In the genomic region with DNA sequence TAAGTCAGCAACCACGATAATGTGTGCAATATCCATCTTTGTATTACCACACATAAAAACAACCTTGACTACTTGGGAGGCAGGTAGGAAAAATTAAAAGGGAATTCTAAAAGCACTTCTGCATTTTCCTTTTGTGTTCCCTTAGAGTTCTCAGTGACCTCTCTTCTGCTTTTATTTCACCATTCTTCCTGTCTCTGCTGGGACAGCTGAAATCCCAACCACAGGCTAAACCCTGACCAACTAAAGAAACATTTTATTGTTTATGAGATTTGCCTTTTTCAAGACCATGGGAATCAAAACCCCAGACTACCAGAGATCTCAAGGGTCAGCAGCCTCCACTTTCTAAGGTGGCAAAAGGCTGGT, we compare ENCODE assay signal across 29 mouse cellular contexts. TPM values are rescaled to one million over a fixed set of nuclear protein-coding genes. Genes with fewer than 3 reads are reported as not detected.
DNase-seq lines count a peak whose midpoint lies in the region; ATAC-seq and TF ChIP-seq lines count a peak whose summit lies in the region.
"Had no signal": no experiment of that assay in that cellular context is flagged by ENCODE, and none has a peak within 500 bp of the region (broad histone marks: within the 10 kb centered on the region; RNA-seq: fewer than 3 reads in every experiment).

No protein-coding gene starts in this region.

- no peak overlapping the region for H3K4me3 ChIP-seq in kidney, embryonic 14.5 days (ENCODE audit: low read length)
- H3K4me3 ChIP-seq in kidney, postnatal 0 days (replicated peaks; ENCODE audit: low read depth, low read length) = no peak overlapping the region
- H3K4me3 ChIP-seq in midbrain, postnatal 0 days (ENCODE audit: low read depth, low read length) = no peak overlapping the region
- H3K4me3 ChIP-seq: forebrain, embryonic 10.5 days; gastrocnemius, adult 2 months; heart, embryonic 12.5 days; heart, embryonic 15.5 days; hindbrain, embryonic 10.5 days; hindbrain, embryonic 13.5 days had no signal

- H3K36me3 ChIP-seq in kidney, embryonic 14.5 days (ENCODE audit: control insufficient read depth, insufficient read depth, low read length) = no peaks in the 10 kb centered on the region
- H3K36me3 ChIP-seq in kidney, postnatal 0 days (ENCODE audit: insufficient read depth, low read length) = no peaks in the 10 kb centered on the region
- no peaks in the 10 kb centered on the region for H3K36me3 ChIP-seq in midbrain, postnatal 0 days (ENCODE audit: insufficient read depth, low read length)
- H3K36me3 ChIP-seq: forebrain, embryonic 10.5 days; G1E; heart, embryonic 15.5 days; hindbrain, embryonic 10.5 days; hindbrain, embryonic 13.5 days had no signal

- TF ChIP-seq CTCF in kidney, postnatal 0 days (IDR thresholded peaks at IDR 0.05; ENCODE audit: low read depth) = no peak
- no peak for TF ChIP-seq CTCF in midbrain, postnatal 0 days (IDR thresholded peaks at IDR 0.05)

- DNase-seq in kidney, postnatal 25 days = no peak
- DNase-seq in kidney, postnatal 0 days (ENCODE audit: low spot score) = no peak
- no peak for DNase-seq in kidney, adult 18-20 months
- no peak for DNase-seq in layer of hippocampus, postnatal 10 days (ENCODE audit: low spot score in 2 of 2)
- no peak for DNase-seq in midbrain, postnatal 0 days (ENCODE audit: low spot score)
- DNase-seq: adrenal gland, adult 8-10 months; adrenal gland, postnatal 25 days; B cell, adult 2 months; cerebellum, adult 11-12 months; cerebellum, adult 8-10 months; cerebellum, postnatal 10 days; cerebellum, postnatal 36 days; forebrain, postnatal 0 days; gastrocnemius, adult 2 months; gastrocnemius, postnatal 14 days; heart, adult 18-20 months; heart, postnatal 10 days; heart, postnatal 36 days had no signal

- no peaks in the 10 kb centered on the region for H3K9me3 ChIP-seq in kidney, embryonic 14.5 days (ENCODE audit: control insufficient read depth, low read length)
- no peaks in the 10 kb centered on the region for H3K9me3 ChIP-seq in kidney, postnatal 0 days (replicated peaks; ENCODE audit: low read length)
- H3K9me3 ChIP-seq in midbrain, postnatal 0 days (ENCODE audit: low read length) = no peaks in the 10 kb centered on the region
- H3K9me3 ChIP-seq: forebrain, embryonic 10.5 days; G1E; heart, embryonic 12.5 days; heart, embryonic 15.5 days; hindbrain, embryonic 10.5 days; hindbrain, embryonic 13.5 days had no signal

- H3K9ac ChIP-seq in kidney, embryonic 14.5 days (ENCODE audit: low read depth, low read length) = no peak overlapping the region
- no peak overlapping the region for H3K9ac ChIP-seq in kidney, postnatal 0 days (ENCODE audit: low read depth, low read length)
- H3K9ac ChIP-seq in midbrain, postnatal 0 days (replicated peaks; ENCODE audit: low read length, poor library complexity, severe bottlenecking) = no peak overlapping the region
- H3K9ac ChIP-seq: forebrain, postnatal 0 days; heart, embryonic 12.5 days; heart, embryonic 15.5 days; hindbrain, embryonic 13.5 days had no signal

- no peaks in the 10 kb centered on the region for H3K27me3 ChIP-seq in kidney, embryonic 14.5 days (ENCODE audit: control insufficient read depth, insufficient read depth, low read length)
- no peaks in the 10 kb centered on the region for H3K27me3 ChIP-seq in kidney, postnatal 0 days (ENCODE audit: insufficient read depth, low read length)
- no peaks in the 10 kb centered on the region for H3K27me3 ChIP-seq in midbrain, postnatal 0 days (ENCODE audit: insufficient read depth, low read length)
- H3K27me3 ChIP-seq: CH12.LX; heart, embryonic 12.5 days; heart, embryonic 15.5 days; hindbrain, embryonic 13.5 days had no signal

- no peak overlapping the region for H3K4me2 ChIP-seq in kidney, embryonic 14.5 days (replicated peaks; ENCODE audit: low read depth, low read length)
- no peak overlapping the region for H3K4me2 ChIP-seq in kidney, postnatal 0 days (ENCODE audit: low read length)
- no peak overlapping the region for H3K4me2 ChIP-seq in midbrain, postnatal 0 days (ENCODE audit: low read depth, low read length, poor library complexity, severe bottlenecking)
- H3K4me2 ChIP-seq: heart, embryonic 12.5 days; heart, embryonic 15.5 days; hindbrain, embryonic 13.5 days had no signal

- H3K4me1 ChIP-seq in kidney, embryonic 14.5 days (ENCODE audit: control insufficient read depth, insufficient read depth, low read length) = peaks cover 4% of the 10 kb centered on the region; the same call in 1 of the 2 replicates
- H3K4me1 ChIP-seq in kidney, postnatal 0 days (replicated peaks; ENCODE audit: insufficient read depth, low read length) = peaks cover 8% of the 10 kb centered on the region; the same call in 1 of the 2 replicates
- H3K4me1 ChIP-seq in midbrain, postnatal 0 days (ENCODE audit: insufficient read depth, low read length) = no peaks in the 10 kb centered on the region
- H3K4me1 ChIP-seq: forebrain, embryonic 10.5 days; hindbrain, embryonic 10.5 days; hindbrain, embryonic 13.5 days had no signal

- WGBS in kidney, embryonic 14.5 days = 88% methylated on average over 1 of the region's 1 CpGs
- 53% methylated on average over 1 of the region's 1 CpGs for WGBS in kidney, postnatal 0 days
- WGBS in midbrain, postnatal 0 days = 93% methylated on average over 1 of the region's 1 CpGs

- 0 out of 2 replicates have a peak overlapping the region, but pooled peaks have one; percentile 47 for H3K27ac ChIP-seq in kidney, embryonic 14.5 days (ENCODE audit: low read depth, low read length)
- peak overlapping the region; percentile 67; the same call in 1 of the 2 replicates for H3K27ac ChIP-seq in kidney, postnatal 0 days
- H3K27ac ChIP-seq in midbrain, postnatal 0 days (ENCODE audit: low read depth, low read length) = no peak overlapping the region
- H3K27ac ChIP-seq: forebrain, embryonic 10.5 days; gastrocnemius, adult 2 months; heart, embryonic 15.5 days; hindbrain, embryonic 10.5 days; hindbrain, embryonic 13.5 days had no signal

- no peak for ATAC-seq in kidney, embryonic 14.5 days (ENCODE audit: low FRiP score, low TSS enrichment)
- ATAC-seq in kidney, postnatal 0 days (replicated peaks; ENCODE audit: low FRiP score, low read depth) = no peak
- peak; percentile 87 for ATAC-seq in granulocyte monocyte progenitor cell, adult 5-6 weeks (replicated peaks; ENCODE audit: poor library complexity, severe bottlenecking)
- no peak for ATAC-seq in midbrain, postnatal 0 days (ENCODE audit: low FRiP score)
- ATAC-seq: forebrain, embryonic 14.5 days; forebrain, postnatal 0 days; hindbrain, embryonic 16.5 days had no signal

RNA-seq across cellular contexts. Expression of a gene that starts 22.0 kb away (rescaled TPM):
- polyA plus RNA-seq in kidney, embryonic 14.5 days (2014; fragmentation: Nextera tagmentation; extraction: Ambion mirVana) = 7.0 and 8.8 TPM in 2 replicates
- polyA plus RNA-seq in kidney, postnatal 0 days (2015; fragmentation: Nextera tagmentation; extraction: Ambion mirVana) = 8.4 and 9.9 TPM in 2 replicates
- total RNA-seq in granulocyte monocyte progenitor cell, adult 5-6 weeks (2014; fragmentation: Nextera tagmentation) = 20.4 and 25.4 TPM in 2 replicates
- 13.1 and 13.8 TPM in 2 replicates for total RNA-seq in granulocyte monocyte progenitor cell, adult 5-6 weeks (2017)
- total RNA-seq in layer of hippocampus, postnatal 10 days (2021) = 10 to 100 TPM; 21.9 to 23.2 TPM
- 5.7 and 14.1 TPM in 2 replicates for total RNA-seq in midbrain, postnatal 0 days (2014; rRNA removed)
- polyA plus RNA-seq in midbrain, postnatal 0 days (2015; fragmentation: Nextera tagmentation; extraction: Ambion mirVana) = 6.0 and 7.0 TPM in 2 replicates

RNA-seq across cellular contexts. Expression of a gene that starts 33.8 kb away (rescaled TPM):
- polyA plus RNA-seq in kidney, embryonic 14.5 days (2014; fragmentation: Nextera tagmentation; extraction: Ambion mirVana) = 5.7 and 9.3 TPM in 2 replicates
- 12.1 and 15.3 TPM in 2 replicates for polyA plus RNA-seq in kidney, postnatal 0 days (2015; fragmentation: Nextera tagmentation; extraction: Ambion mirVana)
- total RNA-seq in granulocyte monocyte progenitor cell, adult 5-6 weeks (2014; fragmentation: Nextera tagmentation) = 16.8 and 25.2 TPM in 2 replicates
- 7.6 and 9.3 TPM in 2 replicates for total RNA-seq in granulocyte monocyte progenitor cell, adult 5-6 weeks (2017)
- 1 to 10 TPM; 3.6 to 6.7 TPM for total RNA-seq in layer of hippocampus, postnatal 10 days (2021)
- 3.1 TPM in 1 of 2 replicates, not detected in the other for total RNA-seq in midbrain, postnatal 0 days (2014; rRNA removed)
- 3.4 TPM in 2 replicates for polyA plus RNA-seq in midbrain, postnatal 0 days (2015; fragmentation: Nextera tagmentation; extraction: Ambion mirVana)
- total RNA-seq: G1E had no signal

RNA-seq across cellular contexts. Expression of a gene that starts 33.8 kb away (rescaled TPM):
- polyA plus RNA-seq in kidney, embryonic 14.5 days (2014; fragmentation: Nextera tagmentation; extraction: Ambion mirVana) = 10.0 and 21.0 TPM in 2 replicates
- 27.1 and 29.4 TPM in 2 replicates for polyA plus RNA-seq in kidney, postnatal 0 days (2015; fragmentation: Nextera tagmentation; extraction: Ambion mirVana)
- 18.2 and 18.7 TPM in 2 replicates for total RNA-seq in granulocyte monocyte progenitor cell, adult 5-6 weeks (2014; fragmentation: Nextera tagmentation)
- 12.8 and 14.5 TPM in 2 replicates for total RNA-seq in granulocyte monocyte progenitor cell, adult 5-6 weeks (2017)
- 10 to 100 TPM; 12.3 to 14.1 TPM for total RNA-seq in layer of hippocampus, postnatal 10 days (2021)
- total RNA-seq in midbrain, postnatal 0 days (2014; rRNA removed) = 8.5 and 8.7 TPM in 2 replicates
- 3.0 and 3.6 TPM in 2 replicates for polyA plus RNA-seq in midbrain, postnatal 0 days (2015; fragmentation: Nextera tagmentation; extraction: Ambion mirVana)
- polyA plus RNA-seq: G1E had no signal
